Mouse (Mus musculus): ENCODE measurements around the gene Stox2. TPM values are rescaled to one million over a fixed set of nuclear protein-coding genes. Genes with fewer than 3 reads are reported as not detected.

Gene Stox2
- total RNA-seq, 2 experiments from 2014 or later, result 23.5 to 24.2 TPM

GRCm38 (mm10) chr8:47133381-47133780 lies 312.8 kb downstream of the Stox2 start:
- intact Hi-C loops (cut with DNase I), result no loop called here
- no peak for DNase-seq

Other genes with a start within 250 kb of the Stox2 start
- gene Trappc11, start 87.1 kb upstream of the Stox2 start, total RNA-seq (2021), result 10 to 100 TPM; 23.4 to 25.9 TPM
- gene Rwdd4a, start 87.3 kb upstream of the Stox2 start, total RNA-seq (2021), result 10 to 100 TPM; 48.0 to 52.0 TPM
- gene Ing2, start 229.2 kb upstream of the Stox2 start, total RNA-seq (2021), result 10 to 100 TPM; 10.5 to 11.6 TPM

Measured in heart, postnatal 10 days (tissue).